Mouse (Mus musculus): ENCODE measurements around the gene Pex6.

Gene Pex6

DNA sequence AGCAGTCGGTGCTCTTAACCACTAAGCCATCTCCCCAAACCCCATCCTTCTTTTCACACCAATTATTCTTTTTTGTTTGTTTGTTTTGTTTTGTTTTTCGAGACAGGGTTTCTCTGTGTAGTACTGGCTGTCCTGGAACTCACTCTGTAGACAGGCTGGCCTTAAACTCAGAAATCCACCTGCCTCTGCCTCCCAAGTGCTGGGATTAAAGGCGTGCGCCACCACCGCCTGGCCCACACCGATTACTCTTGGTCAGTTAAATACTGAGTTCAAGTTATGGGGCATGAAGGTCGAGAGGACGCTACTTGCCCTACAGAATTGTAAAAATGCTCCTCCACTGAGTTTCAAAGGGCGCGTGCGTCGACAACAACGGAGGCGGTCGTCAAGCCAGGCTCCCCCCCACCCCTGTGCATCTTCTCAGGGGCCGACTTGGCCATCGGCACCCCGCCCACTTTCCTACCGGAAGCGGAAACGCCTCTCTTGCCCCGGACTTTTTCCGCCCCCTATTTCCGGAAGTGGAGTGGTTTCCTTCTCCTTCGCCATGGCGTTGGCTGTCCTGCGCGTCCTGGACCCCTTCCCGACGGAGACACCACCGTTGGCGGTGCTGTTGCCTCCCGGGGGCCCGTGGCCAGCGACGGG lies at the start of gene Pex6:
TSS of gene Pex6 (plus strand) at position 505 of the 639 bp plus-strand sequence.
- peak; percentile 94 for DNase-seq (ENCODE audit: low spot score in 2 of 2)

DNA sequence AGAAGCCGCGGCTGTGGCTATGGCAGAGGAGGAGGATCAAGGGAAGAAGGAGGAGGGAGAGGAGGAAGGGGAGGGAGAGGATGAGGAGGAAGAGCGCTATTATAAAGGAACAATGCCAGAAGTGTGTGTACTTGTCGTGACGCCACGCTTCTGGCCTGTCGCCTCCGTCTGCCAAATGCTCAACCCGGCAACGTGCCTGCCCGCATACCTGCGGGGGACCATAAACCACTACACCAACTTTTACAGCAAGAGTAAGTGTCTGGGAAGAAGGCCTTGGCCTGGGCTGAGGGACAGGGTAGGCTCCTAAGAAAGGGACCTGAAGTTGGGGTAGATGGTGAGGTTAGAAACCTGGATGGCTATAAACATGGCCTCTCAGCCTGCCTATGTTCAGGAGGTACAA lies 49.3 kb upstream of the Pex6 start:
- DNase-seq (ENCODE audit: low spot score in 2 of 2) = no peak

DNA sequence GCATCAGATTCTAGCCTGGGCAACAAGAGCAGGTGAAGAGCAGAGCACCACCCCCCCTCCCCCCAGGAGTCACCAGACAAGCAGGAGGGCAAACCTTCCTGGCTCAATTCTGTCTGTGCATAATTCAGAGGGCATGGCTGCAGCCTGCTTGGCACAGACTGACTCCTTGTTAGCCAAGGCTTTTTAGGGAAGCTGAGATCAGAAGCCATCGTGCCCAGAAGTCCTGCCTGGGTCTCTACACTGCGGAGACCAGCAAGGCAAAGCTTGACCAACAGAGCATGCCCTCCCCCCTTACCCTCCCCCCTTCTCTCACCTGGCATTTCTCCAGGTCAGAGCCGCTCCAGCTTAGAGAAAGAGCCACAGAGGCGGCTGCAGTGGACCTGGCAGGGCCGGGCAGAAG lies 48.5 kb upstream of the Pex6 start:
- DNase-seq (ENCODE audit: low spot score in 2 of 2) = peak; percentile 50 to 52

DNA sequence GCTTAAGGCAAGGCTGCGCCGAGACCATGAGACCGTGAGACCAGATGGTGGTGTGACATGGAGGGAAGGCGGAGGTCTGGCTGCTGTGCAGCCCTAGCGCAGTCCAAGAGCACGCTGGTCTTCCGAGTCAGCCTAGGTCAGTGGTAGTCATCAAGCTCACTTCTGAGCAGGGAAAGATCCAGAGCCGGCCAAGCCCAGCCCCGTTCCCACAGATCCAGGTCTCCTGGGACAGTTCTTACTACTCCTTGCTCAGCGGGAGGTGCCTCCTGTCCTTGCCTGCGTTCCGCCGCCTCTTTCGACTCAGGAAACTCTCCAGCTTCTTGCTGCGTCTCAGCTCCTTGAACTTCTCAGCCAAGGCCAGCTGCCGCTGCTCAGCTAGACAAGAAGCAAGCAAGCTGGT lies 43.6 kb upstream of the Pex6 start:
- peak; percentile 54 to 64 for DNase-seq (ENCODE audit: low spot score in 2 of 2)

DNA sequence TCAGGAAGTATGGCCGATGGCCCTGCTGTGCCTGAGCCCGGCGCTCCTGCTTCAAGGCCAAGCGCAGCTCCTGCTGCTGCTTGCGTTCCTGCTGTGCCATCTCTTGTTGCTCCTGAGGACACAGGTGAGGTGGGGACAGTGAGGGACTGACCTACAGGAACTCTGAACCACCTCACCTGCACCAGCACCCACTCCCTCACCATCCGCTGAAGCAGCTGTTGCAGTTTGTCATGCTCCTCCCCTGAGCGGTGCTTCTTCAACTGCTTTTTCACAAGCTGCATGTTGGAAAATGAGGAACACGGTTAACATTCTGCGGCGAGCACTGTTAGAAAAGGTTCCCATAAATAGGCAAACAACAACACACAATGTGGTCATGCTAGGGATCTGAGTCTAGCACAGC lies 41.4 kb upstream of the Pex6 start:
- no peak for DNase-seq (ENCODE audit: low spot score in 2 of 2)

DNA sequence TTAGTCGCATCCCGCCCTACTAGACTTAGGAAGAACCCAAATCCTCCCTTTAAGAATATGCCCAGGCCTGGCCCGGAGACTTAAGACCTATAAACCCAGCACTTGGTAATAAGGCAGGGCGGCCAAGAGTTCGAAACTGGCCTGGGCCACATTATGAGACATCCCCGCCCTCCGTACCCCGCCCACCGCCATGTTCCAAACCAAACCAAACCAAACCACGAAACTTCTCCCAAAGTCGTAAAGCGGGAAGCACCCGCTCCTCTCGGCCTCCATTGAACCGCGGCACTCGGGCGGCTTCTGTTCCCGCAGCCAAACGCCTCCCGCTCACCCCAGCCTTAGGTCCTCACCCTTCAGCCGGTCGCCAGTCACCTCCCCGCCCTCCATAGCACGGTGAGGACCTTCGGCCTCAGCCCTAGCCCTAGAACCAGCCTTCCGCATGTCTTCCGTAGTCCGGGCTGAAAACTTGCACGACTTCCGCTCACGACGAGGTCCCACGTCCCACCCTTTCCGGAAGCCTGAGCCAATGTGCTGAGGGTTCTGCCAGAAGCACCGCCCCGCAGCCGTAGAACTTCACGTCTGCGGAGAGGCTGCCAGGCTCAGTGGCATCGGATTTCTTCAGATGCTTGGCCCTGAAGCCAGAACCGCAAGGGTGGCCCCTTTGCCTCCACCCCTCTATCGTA lies 37.3 kb upstream of the Pex6 start, which contains the start of gene Rrp36:
TSS of gene Rrp36 (minus strand) at position 503 of the 680 bp plus-strand sequence.
- DNase-seq (ENCODE audit: low spot score in 2 of 2) = peak; percentile 91

DNA sequence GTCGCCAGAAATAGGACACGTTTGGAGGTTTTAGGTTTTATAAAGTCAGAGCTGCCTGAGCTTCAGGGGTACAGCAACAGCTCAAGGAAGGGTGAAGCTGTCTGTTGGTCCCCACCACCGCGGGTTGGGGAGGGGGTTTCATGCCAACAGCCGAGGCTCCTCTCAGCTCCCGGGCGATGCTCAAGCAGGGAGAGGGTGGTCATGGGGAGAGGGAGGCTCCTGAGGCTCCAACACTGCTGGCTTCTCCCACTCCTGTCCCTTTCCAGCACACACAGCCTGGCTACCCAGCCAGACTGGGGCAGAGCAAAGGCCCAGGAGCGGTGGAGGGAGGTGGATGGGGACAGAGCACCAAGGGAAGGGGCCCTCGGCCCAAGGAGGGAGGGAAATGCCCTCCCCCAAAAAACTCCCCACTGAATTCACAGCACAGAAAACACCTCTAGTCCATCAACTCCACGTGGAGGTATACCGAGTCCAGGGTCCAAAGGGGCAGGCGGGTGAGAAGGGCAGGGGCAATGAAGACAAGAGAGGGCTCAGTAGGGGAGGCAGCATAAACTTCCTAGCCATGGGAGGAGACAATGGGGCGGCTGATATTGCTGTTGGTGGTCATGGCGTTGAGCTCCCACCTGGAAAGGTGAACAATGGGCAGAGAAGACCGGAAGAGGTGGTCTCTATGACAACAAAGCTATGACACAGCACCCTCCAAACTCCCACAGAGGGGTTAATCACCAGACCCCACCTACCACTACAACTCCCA lies 36.6 kb upstream of the Pex6 start:
- no peak for DNase-seq (ENCODE audit: low spot score in 2 of 2)

DNA sequence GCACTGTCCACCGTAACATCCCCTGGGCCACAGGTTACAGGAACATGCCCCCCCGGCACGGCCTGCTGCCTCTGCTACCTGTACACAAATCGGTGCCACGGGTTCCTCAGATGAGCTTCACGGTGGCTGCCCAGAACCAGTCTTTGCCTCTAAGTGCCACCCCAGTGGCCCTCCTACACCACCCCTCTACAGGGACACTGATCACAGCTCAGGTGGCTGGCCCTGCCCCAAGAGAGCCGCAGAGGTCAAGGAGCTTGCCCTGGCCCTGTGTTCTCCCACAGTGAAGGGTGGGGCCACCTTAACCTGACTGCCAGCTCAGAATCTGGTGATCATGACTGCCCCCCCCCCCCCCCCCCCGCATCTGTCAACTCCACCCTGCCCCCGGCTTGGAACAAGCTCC lies 32.8 kb upstream of the Pex6 start, which contains the start of gene Mea1:
TSS of gene Mea1 (plus strand) at position 378 of the 400 bp plus-strand sequence.
- DNase-seq (ENCODE audit: low spot score in 2 of 2) = peak in 1 of 2 experiments; percentile 27

DNA sequence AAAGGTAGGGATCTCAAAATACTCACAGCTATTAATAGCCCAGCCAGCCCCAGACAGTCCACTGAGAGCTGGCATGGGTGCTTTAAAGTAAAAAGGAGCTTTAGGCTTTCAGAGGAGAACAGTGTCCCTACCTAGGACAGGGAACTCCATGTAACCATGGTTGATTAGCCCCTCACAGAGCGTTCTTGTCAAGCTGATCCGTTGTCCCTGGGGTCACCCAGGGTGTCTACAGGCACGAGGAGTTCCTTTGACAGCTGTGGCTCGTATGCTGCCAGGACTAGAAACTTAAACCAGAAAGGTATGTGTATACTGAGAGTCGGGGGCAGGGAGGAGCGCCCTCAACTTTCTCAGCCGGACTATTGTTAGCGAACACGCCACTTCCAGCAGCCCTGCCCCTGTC lies 32.4 kb upstream of the Pex6 start:
- peak; percentile 46 to 48 for DNase-seq (ENCODE audit: low spot score in 2 of 2)

DNA sequence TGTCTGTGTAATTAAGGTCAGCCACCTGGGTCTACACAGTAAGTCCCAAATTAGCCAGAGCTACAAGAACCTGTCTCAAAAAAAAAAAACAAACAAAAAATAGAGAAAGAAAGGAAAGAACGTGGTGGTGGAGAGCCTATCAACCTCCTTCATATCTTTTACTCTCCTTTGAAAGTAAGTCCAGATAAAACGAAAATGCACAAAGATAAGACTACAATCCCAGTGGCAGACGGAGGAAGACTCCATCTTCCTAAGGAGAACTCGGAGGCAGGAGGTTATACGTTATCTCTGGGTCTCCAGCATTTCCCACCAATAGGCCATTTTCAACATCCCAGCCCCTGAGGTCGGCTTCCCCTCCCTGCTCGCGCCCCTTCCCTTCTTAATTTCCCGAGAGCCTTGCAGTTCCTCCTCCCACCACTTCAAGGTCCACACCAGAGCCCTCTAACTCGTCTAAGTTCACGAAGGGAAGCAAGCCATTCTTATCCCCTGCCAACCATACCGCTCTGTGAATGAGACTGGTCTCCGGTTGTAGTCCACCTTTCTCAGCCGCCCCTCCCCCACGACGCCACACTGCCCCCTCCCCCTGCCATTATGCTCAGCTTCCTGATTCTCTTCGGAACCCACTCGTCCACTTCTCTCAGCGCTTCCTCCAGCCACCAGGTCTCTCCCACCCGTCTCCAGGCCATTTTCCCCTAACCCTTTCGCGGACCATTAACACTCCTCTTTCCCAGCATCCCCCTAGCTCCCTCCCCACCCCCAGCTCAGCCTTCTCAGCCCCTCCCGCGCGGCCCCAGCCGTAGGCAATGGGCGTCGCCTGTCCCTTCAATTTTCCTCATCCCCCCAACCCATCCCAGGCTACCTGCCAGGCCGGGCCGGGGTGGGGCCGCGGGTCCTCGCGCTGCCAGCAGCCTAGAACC lies 31.2 kb upstream of the Pex6 start:
- peak in 1 of 2 experiments; percentile 34 for DNase-seq (ENCODE audit: low spot score in 2 of 2)

DNA sequence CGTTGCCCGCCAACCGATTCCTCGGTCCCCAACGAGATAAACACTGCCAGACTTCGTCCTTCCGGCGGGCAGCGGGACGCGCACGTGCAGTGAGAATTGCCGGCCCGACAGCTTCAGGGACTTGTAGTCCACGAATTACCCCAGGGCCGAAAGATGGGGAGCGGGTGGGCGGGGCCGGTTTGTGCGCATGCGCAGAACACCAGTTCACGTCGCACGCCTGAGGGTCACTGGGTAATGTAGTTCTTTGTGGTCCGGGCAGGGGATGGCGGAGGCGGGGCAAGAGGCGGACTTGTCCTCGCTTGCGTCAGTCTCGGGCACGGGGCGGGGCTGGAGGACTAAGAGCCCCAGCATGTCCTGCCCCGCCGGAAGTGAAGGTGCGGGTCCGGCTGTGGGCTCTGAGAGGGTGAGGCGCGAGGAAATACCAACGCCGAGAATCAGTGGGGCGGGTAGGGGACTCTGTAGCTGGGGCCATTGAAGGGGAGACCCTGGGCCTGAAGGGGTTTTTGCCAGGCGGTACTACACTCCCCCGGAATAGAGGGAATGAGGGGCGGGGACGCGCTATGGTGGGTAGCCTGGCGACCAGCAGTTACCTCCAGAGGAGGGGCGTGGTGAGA lies 30.4 kb upstream of the Pex6 start, which contains the start of gene Klhdc3:
TSS of gene Klhdc3 (minus strand) at position 155 of the 614 bp plus-strand sequence.
- DNase-seq (ENCODE audit: low spot score in 2 of 2) = peak; percentile 95 to 96

DNA sequence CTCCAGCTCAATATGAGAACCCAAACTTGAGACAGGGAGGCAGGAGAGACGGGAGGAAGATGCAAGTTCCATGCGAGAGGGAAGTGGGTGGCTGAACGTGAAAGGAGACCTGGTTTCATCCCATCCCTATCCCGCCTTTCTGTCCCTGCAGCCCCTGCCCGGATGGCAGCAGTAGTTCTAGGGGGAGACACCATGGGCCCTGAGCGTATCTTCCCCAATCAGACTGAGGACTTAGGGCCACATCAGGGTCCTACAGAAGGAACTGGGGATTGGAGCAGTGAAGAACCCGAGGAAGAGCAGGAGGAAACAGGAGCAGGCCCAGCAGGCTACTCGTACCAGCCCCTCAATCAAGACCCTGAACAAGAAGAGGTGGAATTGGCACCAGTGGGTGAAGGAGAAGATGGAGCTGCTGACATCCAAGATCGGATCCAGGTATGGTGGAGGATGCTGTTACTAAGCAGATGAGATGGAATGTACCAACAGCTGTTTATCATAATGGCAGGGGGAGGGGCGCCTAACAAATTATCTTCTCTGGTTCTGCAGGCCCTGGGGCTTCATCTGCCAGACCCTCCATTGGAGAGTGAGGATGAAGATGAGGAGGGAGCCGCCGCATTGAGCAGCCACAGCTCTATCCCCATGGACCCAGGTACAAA lies 29.7 kb upstream of the Pex6 start:
- peak in 1 of 2 experiments; percentile 35 for DNase-seq (ENCODE audit: low spot score in 2 of 2)

DNA sequence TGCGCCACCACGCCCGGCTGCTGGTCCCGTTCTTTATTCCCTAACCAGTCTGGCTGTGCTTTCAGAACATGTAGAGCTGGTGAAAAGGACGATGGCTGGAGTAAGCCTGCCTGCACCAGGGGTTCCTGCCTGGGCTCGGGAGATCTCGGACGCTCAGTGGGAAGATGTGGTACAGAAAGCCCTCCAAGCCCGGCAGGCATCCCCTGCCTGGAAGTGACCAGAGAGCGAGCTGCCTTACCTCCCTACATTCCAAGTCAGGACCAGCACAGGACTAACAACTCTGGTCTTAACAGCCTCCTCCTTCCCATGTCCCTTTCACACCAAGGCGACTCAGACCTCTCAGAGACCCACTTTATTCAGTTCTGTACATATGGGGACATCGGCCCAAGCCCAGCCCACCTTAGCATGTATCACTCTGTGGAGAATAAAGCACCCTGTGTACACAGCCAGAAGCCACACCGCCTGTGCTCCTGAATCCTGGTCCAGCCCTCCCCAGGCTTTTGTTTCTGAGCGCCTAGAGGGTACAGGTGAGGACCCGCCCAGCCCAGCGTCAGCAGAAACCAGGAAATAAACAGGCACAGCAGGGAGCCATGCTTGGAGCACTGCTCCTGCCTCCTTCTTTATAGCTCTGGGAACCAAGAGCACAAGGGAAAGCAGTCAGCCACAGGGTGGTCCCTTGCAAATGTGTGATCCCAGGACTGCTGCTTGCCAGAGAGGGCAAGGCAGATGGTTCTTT lies 28.4 kb upstream of the Pex6 start:
- DNase-seq (ENCODE audit: low spot score in 2 of 2) = no peak

DNA sequence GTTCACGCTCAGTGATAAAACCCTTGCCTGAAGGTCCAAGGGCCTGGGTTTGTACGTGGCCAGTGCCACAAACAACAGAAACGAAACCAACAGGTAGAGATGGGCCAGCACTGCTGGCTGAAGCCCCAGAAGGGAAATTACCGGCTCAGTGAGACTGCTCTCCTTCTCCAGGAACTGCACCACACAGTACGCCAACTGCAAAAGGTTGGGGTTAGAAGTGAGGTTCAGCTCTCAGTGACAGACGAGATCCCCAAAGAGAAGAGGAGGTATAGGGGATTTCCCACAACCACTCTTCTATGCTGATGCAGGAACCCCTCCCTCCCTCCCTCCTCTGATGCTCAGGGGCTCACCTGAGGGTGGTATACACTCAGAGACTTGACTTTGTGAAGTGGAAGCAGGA lies 25.4 kb upstream of the Pex6 start:
- DNase-seq (ENCODE audit: low spot score in 2 of 2) = no peak

DNA sequence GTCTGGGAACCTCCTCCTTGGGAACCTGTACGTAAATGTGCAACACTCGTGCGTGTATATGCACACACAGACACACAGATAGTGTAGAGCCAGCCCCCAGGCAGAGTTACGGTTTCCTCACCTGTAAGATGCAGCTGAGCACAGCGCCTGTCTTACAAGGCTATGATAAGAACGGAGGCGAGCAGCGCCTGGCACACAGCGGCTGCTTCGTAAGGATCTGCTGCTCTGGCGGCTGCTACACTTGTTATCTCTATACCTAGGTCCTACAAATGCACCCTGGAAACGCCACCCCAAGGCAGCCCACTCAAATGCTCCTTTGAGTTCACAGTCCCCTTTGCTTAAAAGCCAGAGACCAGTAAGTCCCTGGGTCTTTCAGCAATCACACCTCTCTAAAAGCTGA lies 20.6 kb upstream of the Pex6 start:
- no peak for DNase-seq (ENCODE audit: low spot score in 2 of 2)

DNA sequence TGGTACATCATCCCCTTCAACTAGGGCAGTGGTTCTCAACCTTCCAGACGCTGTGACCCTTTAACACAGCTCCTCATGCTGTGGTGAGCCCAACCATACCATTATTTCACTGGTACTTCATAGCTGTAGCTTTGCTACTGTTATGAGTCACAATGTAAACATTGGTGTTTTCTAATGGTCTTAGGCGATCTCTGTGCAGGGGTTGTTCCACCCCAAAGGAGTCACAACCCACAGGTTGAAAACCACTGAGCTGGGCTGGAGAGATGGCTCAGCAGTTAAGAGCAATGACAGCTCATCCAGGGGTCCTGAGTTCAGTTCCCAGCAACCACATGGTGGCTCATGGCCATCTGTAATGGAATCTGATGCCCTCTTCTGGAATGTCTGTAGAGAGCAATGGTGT lies 19.9 kb upstream of the Pex6 start:
- DNase-seq (ENCODE audit: low spot score in 2 of 2) = no peak

DNA sequence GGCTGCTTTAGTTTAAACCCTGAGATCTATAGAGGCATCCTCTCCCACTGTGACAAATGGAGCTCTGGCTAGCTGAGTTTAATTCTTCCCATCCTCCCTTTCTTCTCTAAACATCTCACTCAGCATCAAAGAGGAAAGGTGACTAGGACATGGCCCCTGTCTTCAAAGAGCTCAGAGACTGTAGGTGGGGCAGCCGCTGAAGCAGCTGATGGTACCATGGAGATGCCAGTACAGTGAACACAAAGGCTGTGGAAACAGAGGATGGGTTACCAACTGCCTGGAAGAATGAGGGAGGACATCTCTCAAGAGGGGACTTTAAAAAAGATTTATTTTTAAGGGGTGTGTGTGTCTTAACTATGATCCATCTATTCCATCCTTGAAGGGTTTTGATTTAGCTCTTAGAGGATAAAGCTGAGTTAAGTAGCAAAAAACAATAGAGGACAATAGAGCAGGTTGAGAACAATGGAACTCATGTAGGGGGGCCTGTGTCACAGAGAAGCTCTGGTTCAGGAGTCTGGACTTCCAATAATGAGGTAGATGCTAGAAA lies 16.7 kb upstream of the Pex6 start:
- no peak for DNase-seq (ENCODE audit: low spot score in 2 of 2)

DNA sequence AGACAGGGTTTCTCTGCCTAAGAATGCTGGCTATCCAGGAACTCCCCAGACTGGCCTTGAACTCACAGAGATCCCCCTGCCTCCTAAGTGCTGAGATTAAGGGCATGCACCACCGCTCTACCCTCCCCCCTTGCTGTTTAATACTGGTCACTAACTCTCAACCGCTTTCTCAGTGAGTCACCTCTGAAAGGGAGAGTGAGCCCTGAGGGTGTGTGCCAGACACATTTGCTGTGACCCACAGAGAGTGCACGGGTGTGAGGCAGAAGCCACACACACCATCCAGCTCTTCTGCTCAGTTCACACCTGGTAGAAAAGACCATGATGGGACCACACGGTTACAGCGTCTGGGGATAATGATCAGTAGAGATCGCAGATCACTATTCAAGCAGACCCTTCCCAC lies 12.7 kb upstream of the Pex6 start:
- no peak for DNase-seq (ENCODE audit: low spot score in 2 of 2)

DNA sequence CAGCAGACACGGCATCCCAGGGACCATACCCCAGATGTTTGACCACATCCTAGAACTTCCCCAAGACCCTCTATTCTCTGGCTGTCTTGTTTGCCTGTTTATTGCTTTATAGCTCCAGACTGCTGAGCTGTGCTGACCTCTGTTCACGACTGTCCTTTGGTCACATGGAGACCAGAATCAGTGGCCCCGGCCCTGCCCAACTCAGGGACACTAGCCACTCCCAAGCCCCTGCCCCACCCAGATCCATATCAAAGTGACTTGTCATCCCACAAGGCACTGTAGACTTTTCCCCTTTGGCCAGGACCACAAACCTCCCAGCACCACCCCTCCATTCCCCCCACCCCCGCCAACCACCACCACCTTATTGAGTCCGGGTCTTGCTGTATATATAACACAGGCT lies 12.0 kb upstream of the Pex6 start:
- DNase-seq (ENCODE audit: low spot score in 2 of 2) = no peak

DNA sequence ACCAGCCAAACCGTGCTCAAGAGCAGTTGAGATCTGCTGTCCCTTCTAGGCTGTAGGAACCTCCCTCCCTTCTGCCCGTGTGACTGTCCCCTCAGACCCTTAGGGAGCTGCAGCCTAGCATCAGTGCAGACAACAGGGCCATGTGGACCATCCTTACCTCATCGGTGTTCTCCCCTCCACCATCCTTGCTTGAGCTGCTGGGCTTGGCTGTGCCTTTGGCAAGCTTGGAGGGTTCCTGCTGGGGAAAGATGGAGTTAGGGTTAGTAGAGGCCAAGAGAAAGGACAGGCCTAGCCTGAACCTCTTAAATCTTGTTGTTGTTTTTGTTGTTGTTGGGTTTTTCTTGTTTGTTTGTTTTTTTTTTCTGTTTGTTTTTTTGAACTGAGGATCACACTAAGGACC lies 11.4 kb upstream of the Pex6 start:
- DNase-seq (ENCODE audit: low spot score in 2 of 2) = no peak

All from heart, adult 9 months (tissue).